Mouse (Mus musculus) erythroblast, embryonic 14.5 days (primary cell): ENCODE data around the gene Gm3047. TPM values are rescaled to one million over a fixed set of nuclear protein-coding genes. Genes with fewer than 3 reads are reported as not detected.
"Not testable (repeated sequence)": the region's sequence is repeated elsewhere in the genome, so short reads cannot be mapped to it uniquely, and the experiment has no call there.

ENCODE experiments used
- H3K27me3 ChIP-seq: 2 replicates; pipeline ENCODE4 v1.6.1; 2012; ENCODE audit warnings: inconsistent platforms; ENCODE audit not compliant: control insufficient read depth
- H3K36me3 ChIP-seq: 2 replicates; pipeline ENCODE4 v1.6.1; 2012; ENCODE audit warnings: mild to moderate bottlenecking, inconsistent platforms; ENCODE audit not compliant: control insufficient read depth
- H3K4me1 ChIP-seq: 2 replicates; pipeline ENCODE4 v1.6.1; 2012; ENCODE audit warnings: inconsistent platforms; ENCODE audit not compliant: control insufficient read depth
- H3K4me3 ChIP-seq: replicated peaks from 2 replicates; pipeline ENCODE3; 2012; ENCODE audit warnings: moderate library complexity, mild to moderate bottlenecking, inconsistent platforms
- H3K9me3 ChIP-seq: 2 replicates; pipeline ENCODE4 v1.6.1; 2012; ENCODE audit warnings: low read length, inconsistent platforms, mixed read lengths; ENCODE audit not compliant: control insufficient read depth
- polyA plus RNA-seq: library from polyadenylated mRNA; stranded (reverse); fragments of >175 nt; gene quantifications from 2 replicates; pipeline ENCODE4 v1.2.3, GENCODE M21; 2012

Gm3047 gene
- polyA plus RNA-seq: not detected in 2 replicates

DNA sequence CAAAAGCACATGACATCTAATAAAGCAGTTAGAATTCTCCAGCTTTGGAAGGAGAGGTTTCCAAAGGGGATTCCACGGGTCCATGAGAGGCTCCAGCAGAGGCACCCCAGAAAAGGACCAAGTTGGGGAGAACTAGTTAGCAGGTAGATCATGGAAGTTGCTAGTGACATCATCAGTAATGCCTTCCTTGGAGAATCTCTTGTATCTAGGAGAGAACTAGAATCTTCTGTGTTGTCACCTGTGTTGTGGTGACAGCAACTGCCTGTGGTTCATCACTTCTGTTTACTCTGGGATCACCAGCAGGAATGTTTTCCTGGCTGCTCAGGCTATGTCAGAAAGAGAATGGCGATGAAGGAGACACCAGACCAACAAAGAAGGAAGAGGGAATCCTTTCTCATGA is at the start of gene Gm3047:
Gene Gm3047, plus strand, starts transcription at position 301 of the 400 bp plus-strand sequence.
- H3K9me3 ChIP-seq, H3K36me3 ChIP-seq, H3K4me1 ChIP-seq, H3K4me3 ChIP-seq, H3K27me3 ChIP-seq: not testable (repeated sequence)

Other genes with a start within 250 kb of the Gm3047 start
- gene Gm3149, start 238.1 kb upstream of the Gm3047 start, polyA plus RNA-seq: not detected in 2 replicates
- gene 2610042L04Rik, start 220.6 kb upstream of the Gm3047 start, polyA plus RNA-seq: not detected in 2 replicates
- gene Gm3159, start 157.9 kb upstream of the Gm3047 start, polyA plus RNA-seq: not detected in 2 replicates
- gene Gm3164, start 140.0 kb upstream of the Gm3047 start, polyA plus RNA-seq: not detected in 2 replicates
- gene Gm3173, start 124.4 kb upstream of the Gm3047 start, polyA plus RNA-seq: not detected in 2 replicates
- not detected in 2 replicates for gene Gm3182, start 73.7 kb upstream of the Gm3047 start, polyA plus RNA-seq
- not detected in 2 replicates for gene Gm8159, start 76.9 kb downstream of the Gm3047 start, polyA plus RNA-seq
- not detected in 2 replicates for gene Gm3239, start 108.8 kb downstream of the Gm3047 start, polyA plus RNA-seq
- gene Gm7876, start 153.8 kb downstream of the Gm3047 start, polyA plus RNA-seq: not detected in 2 replicates
- gene Gm3252, start 171.4 kb downstream of the Gm3047 start, polyA plus RNA-seq: not detected in 2 replicates
- gene Gm9602, start 220.9 kb downstream of the Gm3047 start, polyA plus RNA-seq: not detected in 2 replicates